Mouse (Mus musculus) ZHBTc4 (cell line): ENCODE data around the gene Olfr1411.

Source experiments
- DNase-seq: peaks from one replicate; pipeline ENCODE4 v3.0.0-alpha.2; 2011; ENCODE audit warnings: low read depth, low spot score

Olfr1411 gene

GRCm38 (mm10) chr1:92638736-92639135, 44.5 kb downstream of the Olfr1411 start:
- DNase-seq = no peak

DNA sequence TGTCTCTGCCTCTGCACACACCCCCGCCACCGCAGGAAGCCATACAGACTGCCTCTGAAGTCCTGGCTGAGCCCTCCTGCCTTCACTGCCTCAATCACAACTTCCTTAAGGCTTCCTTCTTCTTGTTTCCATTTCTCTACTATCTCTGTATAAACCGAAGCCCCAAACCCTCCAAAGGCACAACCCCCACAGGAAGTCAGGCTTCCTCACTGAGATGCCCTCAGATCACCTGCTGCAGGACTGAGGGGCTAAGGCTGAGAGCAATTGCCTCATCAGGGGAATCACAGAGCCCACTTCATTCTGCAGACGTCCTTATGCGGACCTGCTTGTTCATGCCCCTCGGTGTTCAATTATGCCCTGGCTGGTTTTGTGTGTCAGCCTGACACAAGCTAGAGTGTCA, 46.2 kb downstream of the Olfr1411 start:
- DNase-seq = no peak

DNA sequence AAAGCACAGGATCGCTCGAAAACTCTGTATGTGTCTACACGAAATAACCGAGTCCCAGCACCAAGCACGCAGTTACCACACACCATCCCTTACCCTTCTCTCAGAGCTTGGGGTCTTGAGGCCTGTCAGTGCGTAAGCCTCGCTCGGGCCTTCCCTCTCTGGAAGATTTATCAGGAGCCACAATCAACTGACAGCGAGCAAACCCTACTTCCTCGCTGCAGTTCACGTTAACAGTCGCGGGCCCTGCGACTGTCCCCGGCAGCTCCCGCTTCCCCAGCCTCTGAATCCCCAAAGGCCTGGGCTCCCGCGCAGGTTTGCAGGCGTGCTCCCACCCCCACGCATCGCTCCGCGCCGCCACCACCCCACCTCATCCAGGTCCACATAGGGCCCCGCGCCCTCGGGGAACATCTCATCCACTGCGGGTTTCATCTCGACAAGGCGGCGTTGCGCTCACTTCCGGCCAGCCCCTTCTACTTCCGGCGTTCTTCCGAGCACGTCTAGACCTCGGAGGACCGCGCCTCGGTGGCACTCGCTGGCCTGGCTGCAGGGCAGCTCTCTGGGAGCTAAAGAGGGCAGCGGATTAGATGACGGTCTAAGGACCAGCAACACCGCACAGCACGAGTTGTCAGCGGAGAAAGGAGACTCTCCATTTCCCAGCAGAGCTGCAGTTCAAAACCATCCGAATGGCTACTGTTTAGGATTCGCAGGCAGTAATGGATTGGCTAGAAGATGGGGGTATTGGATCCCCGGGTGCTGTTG, 47.5 kb downstream of the Olfr1411 start, which contains the start of gene Cops9:
Gene Cops9 (minus strand): TSS at position 472 of the 759 bp plus-strand sequence.
- peak; percentile 91 for DNase-seq

GRCm38 (mm10) chr1:92643691-92644090, 49.5 kb downstream of the Olfr1411 start:
- DNase-seq = no peak

DNA sequence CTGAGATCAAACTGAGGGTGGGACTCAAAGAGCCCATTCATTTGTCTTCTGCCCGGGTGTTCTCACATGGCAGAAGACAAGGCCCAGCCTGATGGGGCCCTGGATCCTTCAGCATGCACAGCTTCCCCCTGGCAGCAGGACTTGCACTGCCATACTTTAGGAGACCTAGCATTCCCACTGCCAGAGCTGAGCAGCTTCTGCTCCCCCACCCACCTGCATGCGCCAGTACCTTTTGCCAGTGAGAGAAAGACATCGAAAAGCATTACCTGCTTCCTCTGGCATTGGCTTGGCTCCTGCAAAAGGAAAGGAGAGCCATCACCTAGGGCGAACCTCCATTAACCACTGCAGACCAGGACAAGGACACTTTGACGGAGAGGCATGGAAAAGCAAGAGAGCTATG, 50.7 kb downstream of the Olfr1411 start:
- DNase-seq = no peak

DNA sequence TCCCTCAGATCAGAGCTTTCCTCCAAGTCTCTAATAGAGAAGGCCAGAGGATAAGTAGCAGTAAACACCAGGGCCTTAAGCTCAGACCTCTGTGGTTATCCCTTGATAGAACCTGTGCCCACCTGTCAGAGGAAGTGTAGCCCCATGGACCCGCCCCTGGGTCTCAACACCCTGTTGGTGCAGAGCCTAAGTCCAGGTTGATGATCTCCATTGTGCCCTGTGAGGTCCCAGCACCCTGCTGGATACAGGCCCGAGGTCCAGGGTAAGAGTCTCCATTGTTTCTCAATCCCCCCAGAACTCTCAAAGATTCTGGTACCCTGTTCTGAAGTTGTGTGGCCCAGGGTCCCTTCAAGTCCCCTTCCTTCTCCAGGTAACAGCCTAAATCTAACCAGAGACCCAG, 51.9 kb downstream of the Olfr1411 start:
- DNase-seq = no peak

GRCm38 (mm10) chr1:92646601-92647000, 52.4 kb downstream of the Olfr1411 start:
- DNase-seq = no peak

DNA sequence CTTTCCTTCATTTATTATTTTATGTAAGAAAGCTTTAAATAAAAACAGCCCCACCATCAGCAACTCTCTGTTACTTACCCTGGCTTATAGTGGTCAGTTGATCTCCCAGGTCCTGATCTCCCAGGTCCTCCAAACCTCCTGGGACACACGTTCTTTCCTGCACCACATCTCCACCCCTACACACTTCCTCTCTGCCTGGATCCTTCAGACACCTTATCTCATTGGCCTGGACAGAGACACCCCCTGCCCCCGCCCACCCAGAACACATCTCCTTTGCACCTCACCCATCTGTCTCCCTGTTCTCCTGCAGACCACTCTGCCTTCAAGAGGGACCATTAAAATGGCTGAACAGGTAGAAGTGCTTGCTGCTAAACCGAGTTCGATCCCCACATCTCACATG, 52.8 kb downstream of the Olfr1411 start:
- no peak for DNase-seq
